Mouse (Mus musculus) intestine, postnatal 0 days (tissue): ENCODE results near the gene Atxn1. TPM values are rescaled to one million over a fixed set of nuclear protein-coding genes. Genes with fewer than 3 reads are reported as not detected.

Experiments
- ATAC-seq: fragments of 200-750 bp; cut with Nextera tagmentation; 2 replicates; pipeline ENCODE4 v1.8.0; 2017; ENCODE audit warnings: mild to moderate bottlenecking, moderate TSS enrichment, moderate library complexity
- H3K27ac ChIP-seq: fragments of 300-500 bp; sonication (generic); 2 replicates; pipeline ENCODE4 v1.5.1; 2014; ENCODE audit warnings: mild to moderate bottlenecking, low read depth, low read length, moderate library complexity
- H3K27me3 ChIP-seq: fragments of 300-500 bp; sonication (generic); replicated peaks from 2 replicates; pipeline ENCODE4 v1.6.1; 2014; ENCODE audit warnings: low read length, mixed read lengths; ENCODE audit not compliant: control insufficient read depth, insufficient read depth
- H3K36me3 ChIP-seq: fragments of 300-500 bp; sonication (generic); 2 replicates; pipeline ENCODE4 v1.6.1; 2014; ENCODE audit warnings: mild to moderate bottlenecking, moderate library complexity; ENCODE audit not compliant: control insufficient read depth, insufficient read depth
- H3K4me1 ChIP-seq: fragments of 300-500 bp; sonication (generic); replicated peaks from 2 replicates; pipeline ENCODE4 v1.6.1; 2014; ENCODE audit warnings: antibody characterized with exemption, low read length, mixed read lengths; ENCODE audit not compliant: control insufficient read depth, insufficient read depth
- H3K4me2 ChIP-seq: fragments of 300-500 bp; sonication (generic); replicated peaks from 2 replicates; pipeline ENCODE4 v1.6.1; 2014; ENCODE audit warnings: low read depth, mild to moderate bottlenecking, moderate library complexity
- H3K4me3 ChIP-seq: fragments of 300-500 bp; sonication (generic); 2 replicates; pipeline ENCODE4 v1.5.1; 2014; ENCODE audit warnings: low read depth, low read length
- H3K9ac ChIP-seq: fragments of 300-500 bp; sonication (generic); 2 replicates; pipeline ENCODE4 v1.6.1; 2014; ENCODE audit warnings: mild to moderate bottlenecking, low read depth, low read length
- H3K9me3 ChIP-seq: fragments of 300-500 bp; sonication (generic); 2 replicates; pipeline ENCODE4 v1.6.1; 2016; ENCODE audit warnings: mixed run types; ENCODE audit not compliant: control insufficient read depth
- CTCF ChIP-seq: sonication (generic); IDR thresholded peaks from 2 replicates; pipeline ENCODE4 v1.5.1; 2016; ENCODE audit warnings: low read depth, mild to moderate bottlenecking, control low read depth, antibody characterized with exemption, moderate library complexity
- WGBS: fragments of 180-500 bp; shearing (Covaris S2); extraction: QIAGEN DNeasy Blood & Tissue Kit; methylation state at CpG from one replicate; pipeline ENCODE4 v1.1.7; 2014; 5-methylcytosine and 5-hydroxymethylcytosine counted together
- polyA plus RNA-seq: library from polyadenylated mRNA; unstranded; fragments of >200 nt; fragmentation: Nextera tagmentation; extraction: Ambion mirVana; gene quantifications from 2 replicates; pipeline ENCODE4 v1.2.1, GENCODE M21; 2015

The Atxn1 gene
- polyA plus RNA-seq, 1 experiment from 2014 or later, result 6.1 TPM

DNA sequence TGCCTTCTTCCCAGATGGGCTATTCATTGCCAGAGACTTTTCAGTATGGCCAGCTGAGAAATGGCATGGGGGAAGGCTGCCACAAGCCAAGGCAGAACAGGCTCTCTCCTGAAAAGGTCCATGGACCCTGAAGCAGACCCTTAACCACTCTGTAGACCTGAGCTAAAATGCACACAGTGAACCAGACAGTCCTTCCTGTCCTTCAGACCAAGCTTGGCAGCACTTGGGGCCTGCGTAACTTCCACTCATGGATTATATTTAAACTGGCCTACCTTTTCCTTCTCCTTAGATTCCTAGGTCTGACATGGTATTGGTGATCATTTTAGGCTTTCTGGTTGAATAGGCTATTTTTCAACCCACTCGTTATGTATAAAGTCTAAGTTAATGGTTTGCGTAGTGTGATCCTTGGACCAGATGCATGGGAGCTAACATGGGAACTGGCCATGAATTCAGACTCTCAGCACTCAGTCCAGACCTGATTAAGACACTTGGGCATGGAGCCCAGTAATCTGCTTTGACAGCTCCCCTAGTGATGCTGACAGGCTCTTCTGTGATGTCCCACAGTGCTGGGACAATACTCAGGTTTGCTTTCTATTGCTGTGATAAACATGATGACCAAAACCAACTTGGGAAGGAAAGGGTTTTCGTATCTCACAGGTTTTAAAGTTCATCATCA, 341.8 kb downstream of the Atxn1 start:
- WGBS, result 97% methylated on average over 4 of the region's 4 CpGs
- Histone ChIP-seq H3K27ac (no peak overlapping the region), H3K36me3 (no peaks in the 10 kb centered on the region; the same call in 1 of the 2 replicates), H3K27me3 (no peaks in the 10 kb centered on the region), H3K9ac (no peak overlapping the region), H3K9me3 (no peaks in the 10 kb centered on the region), H3K4me2 (no peak overlapping the region), H3K4me3 (no peak overlapping the region), H3K4me1 (0 out of 2 replicates have a peak, but pooled peaks cover 2% of the 10 kb centered on the region)
- ATAC-seq, result no peak
- no peak for TF ChIP-seq CTCF

DNA sequence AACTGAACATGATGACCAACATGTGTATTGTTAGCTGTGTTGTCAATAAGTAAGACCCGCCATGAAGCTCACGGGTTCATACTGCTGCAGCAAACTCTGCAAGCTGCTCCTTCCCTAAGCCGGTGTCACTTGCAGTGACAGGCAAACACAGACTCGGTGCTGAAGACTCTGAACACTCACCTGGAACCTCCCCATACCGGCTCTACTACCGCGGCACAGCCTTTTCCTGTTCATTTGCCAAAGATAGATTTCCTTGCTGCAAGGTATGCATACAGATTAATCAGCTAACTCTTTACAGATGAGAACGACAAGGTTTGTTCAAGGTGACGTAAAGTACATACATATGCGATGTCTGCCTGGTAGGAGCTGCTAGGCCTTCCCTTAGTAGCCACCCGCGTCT, 344.1 kb downstream of the Atxn1 start:
- Histone ChIP-seq H3K27ac (no peak overlapping the region), H3K4me3 (no peak overlapping the region), H3K4me1 (no peaks in the 10 kb centered on the region), H3K36me3 (no peaks in the 10 kb centered on the region; the same call in 1 of the 2 replicates), H3K4me2 (no peak overlapping the region), H3K27me3 (no peaks in the 10 kb centered on the region), H3K9ac (no peak overlapping the region), H3K9me3 (no peaks in the 10 kb centered on the region)
- 72% methylated on average over 12 of the region's 12 CpGs for WGBS
- TF ChIP-seq CTCF, result no peak
- ATAC-seq, result no peak

DNA sequence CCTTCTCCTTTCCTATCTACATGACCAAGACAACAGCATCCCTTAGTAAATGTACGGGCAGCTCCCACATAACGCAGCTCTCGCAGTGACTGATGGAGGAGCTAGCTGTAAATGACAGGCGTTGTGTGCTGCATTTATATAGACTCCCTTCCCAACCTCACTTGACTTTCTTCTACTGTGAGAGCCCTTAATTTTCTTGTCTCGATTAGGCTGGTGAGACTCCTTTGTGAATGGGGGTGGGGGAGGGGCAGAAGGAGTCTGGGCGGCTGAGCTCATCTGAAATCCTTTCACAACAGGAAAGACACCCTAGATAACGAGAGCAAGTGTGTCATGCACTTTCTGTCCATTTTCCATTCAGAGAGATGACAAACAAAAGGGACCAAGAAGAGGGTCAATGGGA, 344.5 kb downstream of the Atxn1 start:
- no peaks in the 10 kb centered on the region; the same call in 1 of the 2 replicates for H3K36me3 ChIP-seq
- H3K9ac ChIP-seq, result no peak overlapping the region
- H3K4me3 ChIP-seq, result no peak overlapping the region
- 74% methylated on average over 7 of the region's 7 CpGs for WGBS
- H3K27me3 ChIP-seq, result no peaks in the 10 kb centered on the region
- ATAC-seq, result no peak
- TF ChIP-seq CTCF, result no peak
- H3K27ac ChIP-seq, result no peak overlapping the region
- no peak overlapping the region for H3K4me2 ChIP-seq
- no peaks in the 10 kb centered on the region for H3K4me1 ChIP-seq
- no peaks in the 10 kb centered on the region for H3K9me3 ChIP-seq

DNA sequence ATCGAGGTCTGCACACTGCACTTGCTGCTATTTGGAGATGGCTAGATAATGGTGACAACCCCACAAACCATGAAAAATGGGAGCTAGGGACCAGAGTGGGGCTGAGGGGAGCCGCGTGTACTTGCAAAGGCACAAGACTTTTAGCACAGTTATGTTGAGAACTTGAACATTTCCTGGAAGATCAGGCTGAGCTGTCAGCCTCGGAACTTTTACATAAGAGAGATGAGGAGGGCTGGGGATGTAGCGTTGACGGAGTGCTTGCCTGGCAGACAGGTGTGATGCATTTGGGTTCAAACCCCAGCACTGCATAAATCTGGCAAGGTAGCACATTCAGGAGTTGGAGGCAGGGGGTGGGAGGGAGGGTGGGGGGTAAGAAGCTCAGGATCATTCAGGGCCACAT, 346.8 kb downstream of the Atxn1 start:
- no peaks in the 10 kb centered on the region for H3K27me3 ChIP-seq
- H3K4me2 ChIP-seq, result no peak overlapping the region
- TF ChIP-seq CTCF, result no peak
- H3K27ac ChIP-seq, result no peak overlapping the region
- 75% methylated on average over 6 of the region's 6 CpGs for WGBS
- no peaks in the 10 kb centered on the region for H3K4me1 ChIP-seq
- no peak for ATAC-seq
- no peak overlapping the region for H3K4me3 ChIP-seq
- no peaks in the 10 kb centered on the region for H3K9me3 ChIP-seq
- no peaks in the 10 kb centered on the region; the same call in 1 of the 2 replicates for H3K36me3 ChIP-seq
- H3K9ac ChIP-seq, result no peak overlapping the region

DNA sequence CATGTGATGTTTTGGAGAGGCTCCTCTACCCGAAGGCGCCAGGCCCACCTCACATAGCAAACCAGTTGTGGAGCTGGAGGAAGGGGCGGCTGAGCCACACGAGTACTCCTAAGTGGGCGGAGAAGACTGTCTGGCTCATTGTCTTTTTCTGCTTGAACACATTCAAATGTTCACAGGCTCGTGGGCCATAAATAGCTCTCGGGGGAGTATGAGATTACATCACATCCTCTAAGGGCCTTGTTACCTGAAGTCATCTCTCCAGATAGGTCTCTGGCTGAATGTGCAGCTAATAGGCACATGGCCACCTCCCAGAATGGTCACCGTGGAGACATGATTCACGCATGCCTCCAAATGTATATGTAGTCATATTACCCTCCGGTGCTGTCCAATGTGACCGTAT, 350.0 kb downstream of the Atxn1 start:
- Histone ChIP-seq H3K36me3 (no peaks in the 10 kb centered on the region), H3K9me3 (no peaks in the 10 kb centered on the region), H3K27me3 (no peaks in the 10 kb centered on the region), H3K27ac (no peak overlapping the region), H3K4me2 (no peak overlapping the region), H3K4me3 (no peak overlapping the region), H3K9ac (no peak overlapping the region), H3K4me1 (no peaks in the 10 kb centered on the region)
- no peak for ATAC-seq
- 67% methylated on average over 11 of the region's 11 CpGs for WGBS
- no peak for TF ChIP-seq CTCF

GRCm38 (mm10) chr13:45613346-45613745, 351.5 kb downstream of the Atxn1 start:
- 33% methylated on average over 5 of the region's 5 CpGs for WGBS
- H3K27ac ChIP-seq, result no peak overlapping the region
- no peak for ATAC-seq
- H3K27me3 ChIP-seq, result no peaks in the 10 kb centered on the region
- no peaks in the 10 kb centered on the region for H3K4me1 ChIP-seq
- no peak overlapping the region for H3K4me3 ChIP-seq
- H3K9ac ChIP-seq, result no peak overlapping the region
- TF ChIP-seq CTCF, result peak; percentile 82
- no peaks in the 10 kb centered on the region for H3K36me3 ChIP-seq
- no peaks in the 10 kb centered on the region for H3K9me3 ChIP-seq
- no peak overlapping the region for H3K4me2 ChIP-seq
